Mouse (Mus musculus): ENCODE measurements around the gene Hnrnpa1. TPM values are rescaled to one million over a fixed set of nuclear protein-coding genes. Genes with fewer than 3 reads are reported as not detected.

The Hnrnpa1 gene
- polyA plus RNA-seq, 1 experiment = 62.6 TPM

GRCm38 (mm10) chr15:103277949-103278348, 37.7 kb downstream of the Hnrnpa1 start:
- no peak overlapping the region for H3K4me3 ChIP-seq (ENCODE audit: extremely low read depth, insufficient read depth, insufficient read length)
- no peak for DNase-seq (ENCODE audit: low read depth in 1 of 2, low spot score in 2 of 2)
- no peaks in the 10 kb centered on the region for H3K27me3 ChIP-seq (ENCODE audit: control insufficient read depth, insufficient read depth, low read length)
- 85% methylated on average over 7 of the region's 7 CpGs for WGBS
- no peaks in the 10 kb centered on the region; the same call in 1 of the 2 replicates for H3K4me1 ChIP-seq (ENCODE audit: control insufficient read depth, insufficient read depth, insufficient read length)
- H3K36me3 ChIP-seq (ENCODE audit: control insufficient read depth, insufficient read depth, low read length) = no peaks in the 10 kb centered on the region
- TF ChIP-seq CTCF (IDR thresholded peaks at IDR 0.05; ENCODE audit: extremely low read depth, insufficient read depth, insufficient read length, insufficient replicate concordance) = no peak
- no peak for TF ChIP-seq POLR2A (IDR thresholded peaks at IDR 0.05; ENCODE audit: low read depth, low read length)
- no peak overlapping the region for H3K27ac ChIP-seq (ENCODE audit: insufficient read depth, low read length)

DNA sequence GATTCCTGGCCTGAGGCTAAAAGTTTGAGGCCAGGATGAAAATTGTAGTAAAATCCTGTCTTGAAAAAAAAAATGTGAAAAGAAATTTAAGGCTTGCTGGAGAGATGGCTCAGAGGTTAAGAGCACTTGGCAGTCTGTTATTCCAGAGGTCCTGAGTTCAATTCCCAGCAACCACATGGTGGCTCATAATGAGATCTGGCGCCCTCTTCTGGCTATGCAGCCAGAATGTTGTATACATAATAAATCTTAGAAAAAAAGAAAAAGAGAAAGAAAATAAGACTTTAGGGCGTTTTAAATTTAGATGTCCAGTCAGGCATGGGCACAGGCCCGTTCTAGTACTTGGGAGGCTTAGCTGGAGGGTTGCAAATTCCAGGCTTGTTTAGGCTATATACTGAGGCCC, 39.5 kb downstream of the Hnrnpa1 start:
- Histone ChIP-seq H3K36me3 (ENCODE audit: control insufficient read depth, insufficient read depth, low read length) (no peaks in the 10 kb centered on the region), H3K4me1 (ENCODE audit: control insufficient read depth, insufficient read depth, insufficient read length) (no peaks in the 10 kb centered on the region; the same call in 1 of the 2 replicates)
- 50% methylated on average over 3 of the region's 3 CpGs for WGBS

GRCm38 (mm10) chr15:103280817-103281464, 40.7 kb downstream of the Hnrnpa1 start:
- Histone ChIP-seq H3K27ac (ENCODE audit: insufficient read depth, low read length) (no peak overlapping the region), H3K36me3 (ENCODE audit: control insufficient read depth, insufficient read depth, low read length) (no peaks in the 10 kb centered on the region), H3K4me3 (ENCODE audit: extremely low read depth, insufficient read depth, insufficient read length) (no peak overlapping the region), H3K27me3 (ENCODE audit: control insufficient read depth, insufficient read depth, low read length) (no peaks in the 10 kb centered on the region), H3K4me1 (ENCODE audit: control insufficient read depth, insufficient read depth, insufficient read length) (no peaks in the 10 kb centered on the region; the same call in 1 of the 2 replicates)
- no peak for DNase-seq (ENCODE audit: low read depth in 1 of 2, low spot score in 2 of 2)
- TF ChIP-seq POLR2A (IDR thresholded peaks at IDR 0.05; ENCODE audit: low read depth, low read length) (no peak), CTCF (IDR thresholded peaks at IDR 0.05; ENCODE audit: extremely low read depth, insufficient read depth, insufficient read length, insufficient replicate concordance) (peak; percentile 38; the same call in 1 of the 2 replicates)
- 56% methylated on average over 3 of the region's 3 CpGs for WGBS

More for the DNA sequence above, 39.5 kb downstream of the Hnrnpa1 start:
- Histone ChIP-seq H3K27me3 (ENCODE audit: control insufficient read depth, insufficient read depth, low read length) (no peaks in the 10 kb centered on the region), H3K27ac (ENCODE audit: insufficient read depth, low read length) (no peak overlapping the region), H3K4me3 (ENCODE audit: extremely low read depth, insufficient read depth, insufficient read length) (no peak overlapping the region)
- TF ChIP-seq CTCF (IDR thresholded peaks at IDR 0.05; ENCODE audit: extremely low read depth, insufficient read depth, insufficient read length, insufficient replicate concordance) (no peak), POLR2A (IDR thresholded peaks at IDR 0.05; ENCODE audit: low read depth, low read length) (no peak)
- peak in 1 of 2 experiments; percentile 19 for DNase-seq (ENCODE audit: low read depth in 1 of 2, low spot score in 2 of 2)

DNA sequence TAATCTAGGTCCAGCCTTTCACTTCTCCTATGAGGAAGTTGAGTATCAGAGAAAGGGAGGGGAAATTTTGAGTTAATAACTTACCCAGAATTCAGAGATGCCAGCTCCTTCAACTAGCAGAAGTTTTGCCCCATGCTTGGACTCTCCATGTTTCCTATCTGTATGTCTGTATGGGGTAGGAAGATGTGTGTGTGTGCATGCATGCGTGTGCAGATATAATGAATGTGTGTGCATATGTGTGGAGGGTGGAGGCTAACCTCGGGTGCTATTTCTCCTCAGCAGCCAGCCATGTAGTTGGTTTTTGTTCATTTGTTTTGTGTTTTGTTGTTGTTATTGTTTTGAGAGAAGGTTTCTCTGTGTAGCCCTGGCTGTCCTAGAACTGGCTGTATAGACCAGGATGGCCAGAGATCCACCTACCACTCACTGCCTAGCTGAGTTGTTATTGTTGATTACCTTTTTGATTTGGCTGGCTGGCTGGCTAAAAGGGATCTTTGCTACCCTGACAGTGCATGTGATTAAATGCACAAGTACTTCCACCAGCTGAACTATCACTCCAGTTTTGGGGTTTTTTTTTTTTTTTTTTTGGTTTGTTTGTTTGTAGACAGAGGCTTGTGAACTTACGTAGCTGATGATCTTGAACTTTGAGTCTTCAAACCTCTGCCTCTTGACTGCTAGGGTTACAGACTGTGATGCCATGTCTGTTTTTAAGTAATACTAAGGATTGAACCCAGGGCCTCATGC, 41.4 kb downstream of the Hnrnpa1 start:
- Histone ChIP-seq H3K36me3 (ENCODE audit: control insufficient read depth, insufficient read depth, low read length) (no peaks in the 10 kb centered on the region), H3K4me1 (ENCODE audit: control insufficient read depth, insufficient read depth, insufficient read length) (no peaks in the 10 kb centered on the region; the same call in 1 of the 2 replicates), H3K27ac (ENCODE audit: insufficient read depth, low read length) (no peak overlapping the region), H3K4me3 (ENCODE audit: extremely low read depth, insufficient read depth, insufficient read length) (no peak overlapping the region), H3K27me3 (ENCODE audit: control insufficient read depth, insufficient read depth, low read length) (no peaks in the 10 kb centered on the region)
- no peak for TF ChIP-seq CTCF (IDR thresholded peaks at IDR 0.05; ENCODE audit: extremely low read depth, insufficient read depth, insufficient read length, insufficient replicate concordance)
- TF ChIP-seq POLR2A (IDR thresholded peaks at IDR 0.05; ENCODE audit: low read depth, low read length) = no peak
- no peak for DNase-seq (ENCODE audit: low read depth in 1 of 2, low spot score in 2 of 2)
- WGBS = 80% methylated on average over 3 of the region's 3 CpGs

- Histone ChIP-seq H3K27ac (ENCODE audit: insufficient read depth, low read length) (no peak overlapping the region), H3K36me3 (ENCODE audit: control insufficient read depth, insufficient read depth, low read length) (no peaks in the 10 kb centered on the region)
- 72% methylated on average over 3 of the region's 3 CpGs for WGBS
These were observed 43.8 kb downstream of the Hnrnpa1 start for GRCm38 (mm10) chr15:103284066-103284465.

GRCm38 (mm10) chr15:103284647-103285046, 44.4 kb downstream of the Hnrnpa1 start:
- WGBS = 52% methylated on average over 2 of the region's 2 CpGs
- no peaks in the 10 kb centered on the region for H3K27me3 ChIP-seq (ENCODE audit: control insufficient read depth, insufficient read depth, low read length)

More at GRCm38 (mm10) chr15:103284066-103284465, 43.8 kb downstream of the Hnrnpa1 start:
- Histone ChIP-seq H3K4me3 (ENCODE audit: extremely low read depth, insufficient read depth, insufficient read length) (no peak overlapping the region), H3K4me1 (ENCODE audit: control insufficient read depth, insufficient read depth, insufficient read length) (no peaks in the 10 kb centered on the region; the same call in 1 of the 2 replicates), H3K27me3 (ENCODE audit: control insufficient read depth, insufficient read depth, low read length) (no peaks in the 10 kb centered on the region)
- TF ChIP-seq POLR2A (IDR thresholded peaks at IDR 0.05; ENCODE audit: low read depth, low read length) (no peak), CTCF (IDR thresholded peaks at IDR 0.05; ENCODE audit: extremely low read depth, insufficient read depth, insufficient read length, insufficient replicate concordance) (peak; percentile 37; the same call in 1 of the 2 replicates)
- DNase-seq (ENCODE audit: low read depth in 1 of 2, low spot score in 2 of 2) = peak in 1 of 2 experiments; percentile 29

More at GRCm38 (mm10) chr15:103284647-103285046, 44.4 kb downstream of the Hnrnpa1 start:
- Histone ChIP-seq H3K4me3 (ENCODE audit: extremely low read depth, insufficient read depth, insufficient read length) (no peak overlapping the region), H3K4me1 (ENCODE audit: control insufficient read depth, insufficient read depth, insufficient read length) (no peaks in the 10 kb centered on the region; the same call in 1 of the 2 replicates), H3K36me3 (ENCODE audit: control insufficient read depth, insufficient read depth, low read length) (peaks cover 3% of the 10 kb centered on the region), H3K27ac (ENCODE audit: insufficient read depth, low read length) (no peak overlapping the region)
- DNase-seq (ENCODE audit: low read depth in 1 of 2, low spot score in 2 of 2) = no peak
- TF ChIP-seq CTCF (IDR thresholded peaks at IDR 0.05; ENCODE audit: extremely low read depth, insufficient read depth, insufficient read length, insufficient replicate concordance) (no peak), POLR2A (IDR thresholded peaks at IDR 0.05; ENCODE audit: low read depth, low read length) (no peak)
